Mouse (Mus musculus) intestine, embryonic 14.5 days (tissue): ENCODE data around the gene Cdca4. TPM values are rescaled to one million over a fixed set of nuclear protein-coding genes. Genes with fewer than 3 reads are reported as not detected.
A peak's percentile ranks its signal among the peaks of the same experiment; 100 is the strongest.

ENCODE experiments used
- ATAC-seq: fragments of 200-750 bp; cut with Nextera tagmentation; replicated peaks from 2 replicates; pipeline ENCODE4 v1.8.0; 2017; ENCODE audit warnings: low read depth, moderate number of reproducible peaks, moderate TSS enrichment, moderate library complexity; ENCODE audit not compliant: low FRiP score, low TSS enrichment
- DNase-seq: peaks from one replicate; pipeline ENCODE4 v3.0.0-alpha.2; 2018; ENCODE audit warnings: low spot score
- H3K27ac ChIP-seq: fragments of 300-500 bp; sonication (generic); 2 replicates; pipeline ENCODE4 v1.5.1; 2014; ENCODE audit warnings: low read depth, mild to moderate bottlenecking, control low read depth
- H3K27me3 ChIP-seq: fragments of 300-500 bp; sonication (generic); replicated peaks from 2 replicates; pipeline ENCODE4 v1.6.1; 2014; ENCODE audit warnings: low read length, control low read depth; ENCODE audit not compliant: control insufficient read depth, insufficient read depth
- H3K36me3 ChIP-seq: fragments of 300-500 bp; sonication (generic); 2 replicates; pipeline ENCODE4 v1.6.1; 2014; ENCODE audit warnings: low read length, control low read depth; ENCODE audit not compliant: control insufficient read depth, insufficient read depth
- H3K4me1 ChIP-seq: fragments of 300-500 bp; sonication (generic); replicated peaks from 2 replicates; pipeline ENCODE4 v1.6.1; 2014; ENCODE audit warnings: low read length, control low read depth, mixed read lengths; ENCODE audit not compliant: control insufficient read depth, insufficient read depth
- H3K4me2 ChIP-seq: fragments of 300-500 bp; sonication (generic); 2 replicates; pipeline ENCODE4 v1.6.1; 2014; ENCODE audit warnings: low read length
- H3K4me3 ChIP-seq: fragments of 300-500 bp; sonication (generic); 2 replicates; pipeline ENCODE4 v1.5.1; 2014; ENCODE audit warnings: low read depth, low read length, control low read depth, mixed read lengths
- H3K9ac ChIP-seq: fragments of 300-500 bp; sonication (generic); 2 replicates; pipeline ENCODE4 v1.6.1; 2014; ENCODE audit warnings: mild to moderate bottlenecking, low read length
- H3K9me3 ChIP-seq: fragments of 300-500 bp; sonication (generic); 2 replicates; pipeline ENCODE4 v1.6.1; 2016; ENCODE audit warnings: low read length, control low read depth; ENCODE audit not compliant: control insufficient read depth
- WGBS: fragments of 180-500 bp; shearing (Covaris S2); extraction: QIAGEN DNeasy Blood & Tissue Kit; methylation state at CpG from one replicate; pipeline ENCODE4 v1.1.7; 2014; 5-methylcytosine and 5-hydroxymethylcytosine counted together
- polyA plus RNA-seq: library from polyadenylated mRNA; unstranded; fragments of >200 nt; fragmentation: Nextera tagmentation; extraction: Ambion mirVana; gene quantifications from 2 replicates; pipeline ENCODE4 v1.2.1, GENCODE M21; 2014

Gene Cdca4
- polyA plus RNA-seq, 1 experiment from 2014 or later: 116 TPM

GRCm38 (mm10) chr12:112835046-112835445, 5.8 kb upstream of the Cdca4 start:
- H3K4me3 ChIP-seq: no peak overlapping the region
- no peak for ATAC-seq
- 62% methylated on average over 2 of the region's 2 CpGs for WGBS
- no peaks in the 10 kb centered on the region for H3K27me3 ChIP-seq
- H3K9me3 ChIP-seq: no peaks in the 10 kb centered on the region
- H3K9ac ChIP-seq: no peak overlapping the region
- no peak overlapping the region for H3K27ac ChIP-seq
- DNase-seq: no peak
- H3K4me2 ChIP-seq: no peak overlapping the region
- H3K4me1 ChIP-seq: peaks cover 7% of the 10 kb centered on the region
- peaks cover 6% of the 10 kb centered on the region for H3K36me3 ChIP-seq

GRCm38 (mm10) chr12:112833527-112833926, 4.3 kb upstream of the Cdca4 start:
- Histone ChIP-seq H3K4me3 (no peak overlapping the region), H3K4me1 (peaks cover 7% of the 10 kb centered on the region), H3K27ac (no peak overlapping the region), H3K9me3 (no peaks in the 10 kb centered on the region), H3K9ac (no peak overlapping the region), H3K27me3 (no peaks in the 10 kb centered on the region), H3K4me2 (no peak overlapping the region), H3K36me3 (peaks cover 6% of the 10 kb centered on the region)
- 84% methylated on average over 6 of the region's 6 CpGs for WGBS
- ATAC-seq (no peak), DNase-seq (no peak)

- 91% methylated on average over 5 of the region's 5 CpGs for WGBS
- DNase-seq: no peak
- H3K4me1 ChIP-seq: peaks cover 13% of the 10 kb centered on the region
- no peaks in the 10 kb centered on the region for H3K27me3 ChIP-seq
- no peak overlapping the region for H3K27ac ChIP-seq
- no peak overlapping the region for H3K4me2 ChIP-seq
- H3K36me3 ChIP-seq: peaks cover 10% of the 10 kb centered on the region
- no peak overlapping the region for H3K9ac ChIP-seq
- ATAC-seq: no peak
- H3K4me3 ChIP-seq: no peak overlapping the region
- no peaks in the 10 kb centered on the region for H3K9me3 ChIP-seq
Observed at GRCm38 (mm10) chr12:112832411-112832810, 3.2 kb upstream of the Cdca4 start.

- 92% methylated on average over 3 of the region's 3 CpGs for WGBS
- H3K4me2 ChIP-seq: peak overlapping the region; percentile 56
Observed at GRCm38 (mm10) chr12:112830570-112830969, 1.3 kb upstream of the Cdca4 start.

GRCm38 (mm10) chr12:112830141-112830540, 918 bp upstream of the Cdca4 start:
- no peaks in the 10 kb centered on the region for H3K9me3 ChIP-seq
- no peak overlapping the region for H3K27ac ChIP-seq
- peaks cover 29% of the 10 kb centered on the region for H3K36me3 ChIP-seq
- peak overlapping the region; percentile 79 for H3K9ac ChIP-seq
- no peak for ATAC-seq
- peak overlapping the region; percentile 56 for H3K4me2 ChIP-seq
- 22% methylated on average over 2 of the region's 2 CpGs for WGBS
- peak overlapping the region; percentile 99 for H3K4me3 ChIP-seq
- no peak for DNase-seq
- H3K4me1 ChIP-seq: peaks cover 29% of the 10 kb centered on the region
- no peaks in the 10 kb centered on the region for H3K27me3 ChIP-seq

More at GRCm38 (mm10) chr12:112830570-112830969, 1.3 kb upstream of the Cdca4 start:
- Histone ChIP-seq H3K9ac (peak overlapping the region; percentile 79), H3K27ac (no peak overlapping the region), H3K4me1 (peaks cover 29% of the 10 kb centered on the region), H3K36me3 (peaks cover 29% of the 10 kb centered on the region), H3K27me3 (no peaks in the 10 kb centered on the region), H3K4me3 (peak overlapping the region; percentile 99), H3K9me3 (no peaks in the 10 kb centered on the region)
- DNase-seq: no peak
- no peak for ATAC-seq

GRCm38 (mm10) chr12:112828501-112829243, 551 bp downstream of the Cdca4 start:
- Histone ChIP-seq H3K9me3 (no peaks in the 10 kb centered on the region), H3K27ac (peak overlapping the region; percentile 90), H3K4me1 (peaks cover 29% of the 10 kb centered on the region), H3K27me3 (no peaks in the 10 kb centered on the region), H3K36me3 (peaks cover 40% of the 10 kb centered on the region), H3K4me2 (peak overlapping the region; percentile 73), H3K4me3 (peak overlapping the region; percentile 99), H3K9ac (peak overlapping the region; percentile 97)
- ATAC-seq (peak; percentile 80), DNase-seq (no peak)
- WGBS: under 1% methylated on average over 50 of the region's 51 CpGs

GRCm38 (mm10) chr12:112825901-112826300, 3.3 kb downstream of the Cdca4 start:
- no peak overlapping the region for H3K9ac ChIP-seq
- no peaks in the 10 kb centered on the region for H3K9me3 ChIP-seq
- ATAC-seq (no peak), DNase-seq (no peak)
- no peak overlapping the region; the same call in 1 of the 2 replicates for H3K4me2 ChIP-seq
- peaks cover 40% of the 10 kb centered on the region for H3K4me1 ChIP-seq
- no peak overlapping the region for H3K4me3 ChIP-seq
- peaks cover 52% of the 10 kb centered on the region for H3K36me3 ChIP-seq
- 86% methylated on average over 5 of the region's 5 CpGs for WGBS
- no peak overlapping the region for H3K27ac ChIP-seq
- H3K27me3 ChIP-seq: no peaks in the 10 kb centered on the region

GRCm38 (mm10) chr12:112823221-112823620, 6.0 kb downstream of the Cdca4 start:
- H3K36me3 ChIP-seq: peaks cover 79% of the 10 kb centered on the region

GRCm38 (mm10) chr12:112822676-112823075, 6.5 kb downstream of the Cdca4 start:
- H3K9me3 ChIP-seq: no peaks in the 10 kb centered on the region
- DNase-seq (no peak), ATAC-seq (no peak)
- H3K4me3 ChIP-seq: no peak overlapping the region
- H3K4me1 ChIP-seq: peaks cover 30% of the 10 kb centered on the region
- WGBS: 68% methylated on average over 2 of the region's 2 CpGs
- H3K27me3 ChIP-seq: no peaks in the 10 kb centered on the region
- H3K9ac ChIP-seq: no peak overlapping the region
- no peak overlapping the region for H3K4me2 ChIP-seq
- H3K36me3 ChIP-seq: peaks cover 83% of the 10 kb centered on the region
- H3K27ac ChIP-seq: no peak overlapping the region

More at GRCm38 (mm10) chr12:112823221-112823620, 6.0 kb downstream of the Cdca4 start:
- no peak for ATAC-seq
- H3K4me3 ChIP-seq: no peak overlapping the region
- WGBS: 63% methylated on average over 4 of the region's 4 CpGs
- H3K27me3 ChIP-seq: no peaks in the 10 kb centered on the region
- peaks cover 33% of the 10 kb centered on the region for H3K4me1 ChIP-seq
- H3K4me2 ChIP-seq: no peak overlapping the region
- no peak for DNase-seq
- no peak overlapping the region for H3K27ac ChIP-seq
- H3K9me3 ChIP-seq: no peaks in the 10 kb centered on the region
- no peak overlapping the region for H3K9ac ChIP-seq
